Mouse (Mus musculus) frontal cortex, postnatal 14 days (tissue): ENCODE measurements around the gene Zdhhc21.

Source experiments
- DNase-seq, 2 experiments: peaks; one replicate each; pipeline ENCODE4 v3.0.0; 2022; ENCODE audit warnings: low spot score in 2 of 2

The Zdhhc21 gene

DNA sequence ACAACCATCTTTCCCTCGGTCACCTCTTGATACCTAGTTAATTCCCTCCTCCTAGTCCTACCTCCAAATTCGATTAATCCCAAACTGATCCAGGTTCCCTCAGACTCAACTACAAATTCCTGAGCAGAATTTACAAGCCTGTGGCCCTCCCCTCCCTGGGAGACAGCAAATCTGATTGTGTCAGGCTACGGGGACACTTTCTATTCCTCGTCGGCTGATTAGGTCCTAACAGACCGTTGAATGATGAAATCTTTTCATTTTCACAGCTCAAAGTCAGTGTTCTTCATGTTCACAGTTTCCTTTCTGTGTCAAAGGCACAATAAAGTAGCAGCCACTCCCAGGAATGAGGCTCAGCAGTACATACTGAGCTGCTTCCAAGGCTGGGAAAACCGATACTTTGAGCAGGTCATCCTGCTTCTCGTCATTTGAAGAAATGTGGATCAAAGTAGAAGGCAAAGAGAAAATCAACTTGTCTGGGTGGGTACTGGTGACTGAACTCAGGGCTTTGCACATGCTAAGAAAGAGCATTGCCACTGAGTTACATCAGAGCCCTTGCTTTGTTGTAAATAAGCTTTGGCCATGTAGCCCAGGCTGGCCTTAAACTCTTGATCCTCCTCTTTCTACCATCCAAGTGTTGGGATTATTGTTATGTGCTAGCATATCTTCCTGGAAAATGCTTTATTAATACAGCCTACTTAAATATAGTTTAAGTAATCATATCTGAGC, 5.4 kb upstream of the Zdhhc21 start:
- no peak for DNase-seq

DNA sequence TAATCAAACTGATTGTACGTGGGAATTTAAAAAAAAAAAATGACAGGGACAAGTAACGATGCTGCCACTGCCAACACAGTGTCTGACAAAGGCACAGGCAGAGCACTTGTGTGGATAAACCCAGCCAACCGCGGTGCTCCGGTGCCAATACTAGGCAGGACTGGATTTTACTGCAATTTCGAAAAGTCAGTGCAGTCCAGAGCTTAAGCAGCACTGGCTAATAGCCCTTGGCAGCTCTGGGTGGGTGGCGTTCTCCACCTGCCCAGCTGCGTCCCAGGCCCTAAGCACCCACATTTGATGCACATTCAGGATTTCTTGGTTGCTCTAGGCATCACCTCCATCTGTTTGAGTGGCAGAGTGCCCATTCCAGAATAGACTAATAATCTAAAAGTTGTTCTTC, 3.6 kb upstream of the Zdhhc21 start:
- no peak for DNase-seq

DNA sequence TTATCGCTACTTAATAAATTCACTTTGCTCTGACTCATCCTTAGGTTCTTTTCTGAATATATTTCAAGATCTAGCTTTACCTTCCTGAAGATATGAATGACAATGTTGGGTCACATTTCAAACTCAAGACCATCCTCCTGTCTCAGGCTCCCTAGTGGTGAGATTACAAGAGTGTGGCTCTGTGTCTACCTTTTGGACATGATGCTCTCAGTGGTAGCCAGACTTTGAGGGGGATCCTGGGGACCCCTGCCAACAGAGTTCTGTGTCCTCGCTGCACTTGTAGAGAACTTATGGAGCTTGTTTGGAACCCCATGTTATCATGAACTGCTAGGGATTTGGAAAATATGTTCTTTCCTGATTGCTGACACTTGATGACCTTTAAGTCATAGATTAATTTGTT, 1.7 kb upstream of the Zdhhc21 start:
- no peak for DNase-seq

DNA sequence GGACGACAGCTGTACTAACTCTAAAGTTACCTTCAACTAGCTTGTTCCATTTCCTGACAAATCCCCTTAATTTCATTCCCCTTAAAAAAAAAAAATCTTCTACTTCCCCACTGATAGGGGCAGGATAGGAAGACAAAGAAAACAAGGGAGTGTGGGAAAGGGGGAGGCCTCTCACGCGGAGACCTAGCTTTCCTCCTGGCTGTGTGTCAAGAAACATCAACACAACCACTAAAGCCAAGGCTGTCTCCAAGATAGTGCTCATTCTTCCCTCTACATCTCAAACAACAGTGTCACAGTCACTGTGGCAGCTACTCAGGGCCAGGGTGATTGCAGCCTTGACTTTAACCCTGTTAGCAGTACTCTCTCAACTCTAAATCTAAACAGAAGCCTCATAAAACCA, 808 bp upstream of the Zdhhc21 start:
- no peak for DNase-seq

DNA sequence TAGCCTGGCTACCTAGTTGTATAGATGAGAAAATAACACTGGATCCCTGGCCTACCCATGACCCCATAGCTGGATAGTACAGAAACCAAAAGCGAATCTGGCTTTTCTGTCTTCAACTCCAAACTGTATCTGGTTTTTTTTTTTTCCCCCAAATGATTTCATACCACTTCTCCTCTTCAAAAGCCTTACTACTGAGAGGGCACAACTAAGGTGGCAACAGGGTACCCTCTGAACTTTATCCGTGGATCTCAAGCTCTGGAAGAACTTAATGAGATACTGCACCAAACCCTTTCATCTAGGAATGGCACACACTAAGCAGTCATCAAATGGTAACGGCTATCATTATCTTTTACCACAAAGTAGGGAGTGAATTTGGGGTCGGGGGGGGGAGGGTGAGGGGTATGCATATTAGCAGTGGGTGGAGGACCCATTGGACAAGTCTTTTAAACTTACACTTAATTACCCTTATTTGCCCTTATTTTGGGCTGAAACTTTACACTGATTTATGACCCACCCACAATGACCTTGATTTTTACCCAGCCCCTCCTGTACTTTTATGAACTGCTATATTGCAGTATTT, 1.2 kb downstream of the Zdhhc21 start:
- no peak for DNase-seq

DNA sequence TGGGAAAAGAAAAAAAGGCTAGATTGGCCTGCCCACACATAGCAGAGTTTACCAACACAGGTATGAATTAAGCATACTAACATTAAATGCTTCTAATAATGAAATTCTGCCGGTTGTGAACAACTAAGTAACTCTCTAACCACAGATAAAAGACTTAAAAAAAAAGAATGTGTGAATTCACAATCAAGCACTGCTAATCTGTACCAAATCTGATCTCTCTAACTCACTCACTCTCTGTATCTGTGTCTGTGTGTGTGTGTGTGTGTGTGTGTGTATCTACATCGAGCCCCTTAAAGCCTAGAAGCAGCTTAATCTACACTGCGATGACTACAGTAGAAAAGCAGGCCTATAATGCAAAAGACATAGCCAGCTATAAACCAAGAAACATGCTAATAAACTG, 2.8 kb downstream of the Zdhhc21 start:
- DNase-seq = no peak

DNA sequence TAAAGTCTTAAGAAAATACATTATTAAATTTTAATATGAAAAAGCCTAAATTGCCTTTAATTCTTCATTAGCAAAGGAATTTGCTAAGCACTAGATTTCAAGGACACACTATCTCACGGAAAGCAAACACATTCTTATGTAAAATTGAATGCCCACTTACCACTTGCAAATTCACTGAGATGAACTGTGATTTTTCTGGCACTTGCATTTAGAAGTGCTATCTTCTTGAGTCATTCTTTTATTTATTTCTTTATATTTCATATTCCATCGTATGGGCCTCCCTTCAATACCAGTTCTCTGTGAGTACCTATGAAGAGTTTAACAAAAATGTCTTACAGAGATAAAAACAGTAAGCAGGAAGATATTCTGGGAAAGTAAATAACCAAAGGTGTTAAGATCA, 5.9 kb downstream of the Zdhhc21 start:
- no peak for DNase-seq

DNA sequence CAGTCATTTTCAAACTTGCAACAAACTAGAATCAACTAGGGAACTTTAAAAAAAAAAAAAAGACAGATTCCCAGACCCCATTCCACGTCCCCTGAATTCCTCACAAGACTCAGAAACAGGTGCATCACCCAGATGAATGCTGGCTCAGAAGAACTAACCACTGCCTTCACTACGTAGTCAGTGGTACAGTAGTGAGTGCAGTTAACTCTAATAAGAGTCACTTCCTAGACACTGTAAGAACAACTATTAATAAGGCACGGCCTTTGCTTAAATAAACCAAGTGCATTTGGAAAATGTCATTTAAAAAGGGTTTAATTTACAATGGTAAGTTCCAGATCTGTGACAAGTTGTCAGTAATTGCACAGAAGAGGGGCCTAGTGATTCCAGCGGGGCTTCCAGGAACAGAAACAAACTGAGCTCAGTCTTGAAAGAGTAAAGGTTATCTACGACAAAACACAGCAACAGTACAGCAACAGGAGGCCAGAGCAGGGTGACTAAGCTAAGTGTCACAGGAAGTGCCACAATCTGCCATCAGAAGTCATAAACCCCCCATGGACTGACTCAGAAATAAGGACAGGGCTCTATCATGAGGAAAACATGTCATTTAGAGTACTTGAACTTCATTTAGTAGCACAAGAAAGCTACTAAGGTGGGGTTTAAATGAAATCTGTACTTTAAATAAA, 11.1 kb downstream of the Zdhhc21 start:
- DNase-seq = no peak

DNA sequence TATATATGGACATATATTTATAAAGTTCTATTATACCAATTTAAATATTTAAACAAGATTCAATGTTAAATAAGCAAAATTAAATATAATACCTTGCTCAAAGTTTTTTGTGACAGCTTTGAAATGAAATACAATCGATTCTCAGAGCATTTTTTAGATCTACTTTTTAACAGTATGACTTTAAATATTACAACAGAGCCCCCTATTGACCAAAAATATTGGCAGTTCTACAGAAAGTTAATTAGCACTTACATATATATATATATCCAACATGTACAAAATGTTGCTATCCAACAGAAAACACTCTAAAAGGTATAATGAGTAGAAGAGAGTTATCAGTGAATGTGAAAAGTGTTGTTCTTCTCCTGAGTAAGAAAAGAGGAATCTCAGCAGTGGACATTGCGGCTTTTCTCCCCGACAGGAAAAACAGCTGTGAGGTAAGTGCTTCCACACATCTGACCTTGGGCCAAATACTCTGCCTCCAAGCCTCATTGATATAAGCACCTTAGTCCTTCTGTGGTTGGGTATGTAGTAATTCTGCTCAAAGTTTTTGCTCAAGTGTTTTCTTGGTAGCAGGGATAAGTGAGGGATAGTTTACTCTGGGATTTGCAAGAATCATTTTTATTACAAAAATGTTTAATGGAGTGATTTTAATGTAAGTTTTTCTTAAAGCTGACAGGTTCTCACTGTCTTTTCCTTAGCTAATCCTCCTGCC, 22.1 kb downstream of the Zdhhc21 start:
- DNase-seq = no peak

DNA sequence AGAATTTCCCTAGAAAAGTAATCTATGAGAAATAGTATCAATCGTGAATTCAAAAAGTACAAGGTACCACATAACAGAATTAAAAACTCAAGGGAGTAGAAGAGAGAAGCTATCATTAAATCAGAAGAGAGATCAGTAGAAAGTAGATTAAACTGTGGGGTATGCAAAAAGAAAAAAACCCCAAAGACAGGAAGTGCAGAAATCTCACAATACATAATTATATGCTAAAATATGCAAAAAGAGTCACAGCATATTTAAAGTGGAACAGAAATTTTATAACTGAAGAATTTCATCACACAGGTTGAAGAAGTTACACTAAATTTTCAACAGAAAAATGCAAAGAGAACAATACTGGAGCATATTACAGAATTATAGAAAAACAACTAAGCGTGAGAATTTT, 28.6 kb downstream of the Zdhhc21 start:
- no peak for DNase-seq

DNA sequence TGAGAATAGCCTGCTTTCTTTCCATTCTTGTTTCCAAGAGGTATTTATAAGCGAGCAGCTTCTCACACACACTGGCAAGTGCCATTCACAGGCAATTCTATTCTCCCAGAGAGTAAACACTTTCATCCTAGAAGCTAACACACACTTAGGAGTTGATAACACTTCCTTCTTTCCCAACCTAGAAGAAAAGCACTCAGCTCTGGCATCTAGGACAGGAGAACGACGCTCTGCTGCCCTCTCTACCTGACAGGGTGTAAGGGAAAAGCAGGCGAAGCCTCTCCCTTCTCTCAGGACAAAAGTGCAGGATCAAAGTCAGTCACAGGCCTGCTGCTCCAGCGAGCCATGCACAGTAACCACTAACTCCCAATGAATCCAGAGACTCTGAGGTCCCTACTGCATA, 30.3 kb downstream of the Zdhhc21 start:
- no peak for DNase-seq

DNA sequence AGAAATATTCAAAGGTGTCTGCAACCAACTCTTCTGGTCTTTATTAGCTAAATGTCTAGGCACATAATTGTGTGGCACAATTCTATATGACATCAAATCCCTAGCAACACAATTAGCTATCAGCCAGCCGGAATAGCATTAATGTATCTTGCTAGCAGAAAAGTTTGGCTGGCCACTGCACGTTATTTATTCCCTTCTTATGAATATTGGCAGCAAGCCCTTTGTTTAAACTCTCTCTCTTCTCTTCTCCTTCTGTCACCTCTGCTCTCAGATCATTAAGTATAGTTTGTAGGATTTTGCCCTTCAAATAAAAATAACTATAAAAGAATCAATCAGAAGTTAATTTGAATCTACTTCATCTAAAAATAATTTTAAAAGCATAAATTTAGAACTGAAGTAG, 32.8 kb downstream of the Zdhhc21 start:
- DNase-seq = no peak

DNA sequence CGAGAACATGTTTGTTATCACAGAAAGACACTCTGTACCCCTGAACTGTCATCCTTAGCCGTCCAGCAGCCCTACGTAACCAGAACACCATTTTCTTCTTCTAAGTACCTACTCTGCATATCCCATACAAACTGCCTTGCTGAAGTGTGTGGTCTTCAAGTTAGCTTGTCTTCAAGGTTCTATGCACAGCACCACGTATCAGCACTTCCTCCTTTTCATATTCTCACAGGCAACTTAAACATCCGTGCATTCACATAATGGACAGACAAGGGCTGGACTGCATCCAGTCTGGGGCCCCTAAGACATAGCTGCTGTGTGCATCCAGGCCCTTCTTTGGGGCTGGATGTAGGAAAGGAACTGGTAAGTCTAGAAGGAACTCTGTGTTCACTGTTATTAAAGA, 41.9 kb downstream of the Zdhhc21 start:
- DNase-seq = no peak

DNA sequence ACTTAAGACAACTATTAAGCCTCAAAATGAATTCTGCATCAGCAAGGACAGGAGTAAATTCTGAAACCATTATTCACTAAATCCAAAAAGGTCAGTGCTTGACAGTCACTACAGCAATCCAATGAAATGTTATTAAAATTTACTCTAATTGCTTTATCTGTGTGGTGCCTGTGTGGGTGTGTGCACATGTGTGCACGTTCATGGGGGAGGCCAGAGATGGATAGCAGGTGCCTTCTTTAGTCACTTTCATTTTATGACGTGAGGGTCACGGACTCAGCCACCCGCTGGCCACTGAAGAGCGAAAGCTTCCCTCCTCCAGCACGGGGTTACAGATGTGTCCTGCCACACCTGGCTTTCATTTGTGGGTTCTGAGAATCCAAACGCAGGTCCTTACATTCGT, 43.4 kb downstream of the Zdhhc21 start:
- DNase-seq = no peak

DNA sequence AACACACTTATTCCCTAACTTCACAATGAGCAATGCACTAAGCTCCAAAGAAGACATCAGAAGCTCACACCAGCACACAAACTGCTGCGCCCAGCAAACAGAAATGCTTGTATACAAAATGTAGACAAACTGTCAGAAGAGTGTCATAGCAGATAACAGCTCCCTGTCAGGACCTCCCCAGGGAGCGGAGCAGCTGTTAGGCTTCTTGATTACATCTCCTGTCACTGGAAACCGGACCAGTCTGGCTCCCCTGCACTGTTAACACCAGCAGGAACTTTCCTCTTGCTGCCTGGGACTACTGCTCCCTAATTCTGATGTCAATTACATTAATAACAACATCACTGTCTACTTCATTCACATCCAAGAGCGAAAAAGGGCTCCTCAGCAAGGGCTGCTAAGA, 44.5 kb downstream of the Zdhhc21 start:
- no peak for DNase-seq

DNA sequence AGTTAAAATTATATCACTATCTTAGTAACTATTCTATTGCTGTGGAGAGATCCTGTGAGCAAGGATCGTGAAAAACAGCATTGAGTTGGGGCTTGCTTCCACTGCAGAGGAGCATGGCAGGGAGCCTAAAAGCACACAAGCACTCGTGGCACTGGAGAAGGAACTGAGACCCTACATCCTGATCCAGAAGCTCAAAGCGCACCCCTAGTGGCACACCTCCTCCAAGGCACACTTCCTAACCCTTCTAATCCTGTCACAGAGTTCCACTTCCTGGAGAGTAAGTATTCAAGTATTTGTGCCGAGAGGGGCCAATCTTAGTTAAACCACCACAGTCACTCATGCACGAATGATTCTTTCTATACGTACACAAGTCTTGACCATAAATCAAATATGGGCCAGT, 46.4 kb downstream of the Zdhhc21 start:
- DNase-seq = no peak

DNA sequence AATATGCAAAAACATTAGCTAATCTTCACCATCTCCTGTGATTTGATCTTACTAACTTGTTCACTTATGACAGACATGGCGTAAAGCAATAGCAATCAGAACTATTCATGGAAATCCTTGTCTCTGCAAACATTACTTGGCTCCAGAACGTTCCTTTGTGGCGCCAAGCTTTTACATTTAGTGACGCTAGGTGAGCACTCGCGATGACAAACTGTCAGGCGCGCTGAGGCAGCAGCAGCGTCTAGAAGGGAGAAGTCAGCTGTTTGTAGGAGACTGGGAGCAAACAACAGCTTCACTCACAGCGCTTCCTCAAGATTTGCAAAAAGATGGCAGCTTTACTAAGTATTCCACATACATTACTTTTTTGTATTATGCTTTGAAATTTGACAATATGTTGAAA, 51.9 kb downstream of the Zdhhc21 start:
- DNase-seq = no peak

DNA sequence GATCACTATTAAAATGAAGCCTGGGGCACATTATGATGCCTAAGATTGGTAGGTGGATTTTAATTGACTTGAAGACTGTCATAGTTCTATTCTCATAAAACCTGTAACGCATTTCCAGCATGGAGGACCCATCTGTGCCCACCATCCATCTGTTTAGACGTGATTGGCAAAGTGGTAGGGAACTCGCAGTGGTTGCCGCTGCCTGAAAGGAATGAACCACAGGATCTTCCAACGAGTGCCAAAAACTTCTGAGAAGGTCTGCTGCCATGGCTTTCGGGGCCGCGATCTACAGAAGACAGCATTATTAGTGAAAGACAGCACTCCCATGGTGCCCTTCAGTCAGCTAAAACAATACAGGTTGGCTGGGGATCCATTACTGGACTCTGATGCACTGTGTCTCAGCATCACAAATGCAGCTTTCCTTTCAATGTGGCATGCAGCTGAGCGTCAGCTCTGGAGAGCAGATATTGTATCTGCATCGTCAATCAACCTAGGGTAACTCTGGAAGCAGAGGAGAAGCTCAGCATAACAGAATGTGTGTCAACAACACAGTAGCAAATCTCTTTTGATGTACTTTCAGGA, 53.5 kb downstream of the Zdhhc21 start:
- peak in 1 of 2 experiments; percentile 8 for DNase-seq

DNA sequence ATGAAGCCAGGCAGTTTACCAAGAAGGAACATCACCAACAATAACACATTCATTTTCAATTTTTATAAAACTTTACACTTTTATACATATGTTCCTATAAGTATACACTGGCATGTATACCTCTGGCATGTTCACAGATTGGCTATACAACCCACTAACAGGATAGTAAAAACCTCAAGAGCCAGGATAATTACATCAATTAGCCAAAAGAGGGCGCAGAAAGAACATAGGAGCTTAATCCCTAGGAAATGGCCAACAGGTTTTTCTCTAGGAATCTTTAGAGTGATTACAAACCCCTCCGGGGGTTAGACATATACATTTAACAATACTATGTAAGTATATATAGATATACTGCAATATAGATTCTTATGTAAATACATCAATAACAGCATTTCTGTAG, 55.7 kb downstream of the Zdhhc21 start:
- DNase-seq = no peak

DNA sequence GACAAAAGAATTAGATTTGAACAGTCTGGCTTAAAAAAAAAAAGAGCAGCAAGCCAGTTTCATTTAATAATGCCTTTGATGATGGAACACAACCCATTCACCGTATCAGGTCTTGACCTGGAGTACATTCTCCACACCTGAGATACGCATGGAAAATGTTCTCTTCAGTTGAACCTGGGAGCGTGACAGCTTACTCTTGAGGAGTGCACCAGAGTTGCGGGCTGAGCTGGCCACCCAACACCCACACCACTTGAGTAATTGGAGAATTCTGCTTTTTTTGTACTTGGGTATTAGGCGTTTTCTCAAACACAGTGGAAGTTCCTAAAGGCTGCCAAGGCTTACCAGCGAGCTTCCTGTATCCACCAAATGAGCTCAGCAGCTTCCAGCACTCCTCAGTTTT, 66.2 kb downstream of the Zdhhc21 start:
- DNase-seq = no peak

DNA sequence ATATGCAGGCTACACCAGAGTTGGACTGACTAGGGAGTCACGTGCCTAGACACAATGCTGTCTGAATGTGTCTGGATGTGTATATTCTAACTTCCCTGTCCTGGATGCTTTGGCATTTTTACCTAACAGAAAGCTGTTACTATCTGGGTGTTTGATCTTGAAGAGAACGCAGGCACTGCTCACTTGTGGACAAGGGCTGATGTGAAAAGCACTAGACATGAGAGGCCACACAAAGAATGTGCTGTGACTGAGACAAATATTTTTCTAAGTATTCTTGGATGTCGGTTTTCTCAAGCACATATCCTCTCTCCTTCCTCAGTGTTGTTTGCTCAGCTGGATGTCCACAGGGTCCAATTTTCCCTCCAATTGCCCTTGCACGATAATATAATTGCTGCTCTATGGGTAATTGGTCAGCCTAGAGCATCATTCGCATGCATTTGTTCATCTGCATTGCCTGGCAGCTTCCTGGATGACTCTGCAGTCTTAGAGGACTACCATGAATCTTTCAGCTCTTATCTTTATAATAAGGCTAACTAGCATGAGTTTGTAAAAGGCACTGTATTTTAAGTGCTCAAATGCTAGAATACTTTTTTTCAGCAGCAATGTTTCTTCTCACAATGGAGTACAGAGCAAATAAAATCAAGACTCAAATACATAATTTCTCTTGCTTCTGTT, 66.7 kb downstream of the Zdhhc21 start:
- DNase-seq = no peak
